Mouse (Mus musculus): ENCODE data around the gene Fancd2. TPM values are rescaled to one million over a fixed set of nuclear protein-coding genes. Genes with fewer than 3 reads are reported as not detected.

Fancd2 gene
- polyA plus RNA-seq, 1 experiment from 2014 or later: 1.9 TPM

GRCm38 (mm10) chr6:113599833-113600232 is 68.4 kb downstream of the Fancd2 start:
- Histone ChIP-seq H3K36me3 (ENCODE audit: control insufficient read depth, insufficient read depth, low read length) (no peaks in the 10 kb centered on the region), H3K4me2 (replicated peaks; ENCODE audit: low read depth) (no peak overlapping the region), H3K4me3 (ENCODE audit: low read depth, low read length) (no peak overlapping the region), H3K4me1 (replicated peaks; ENCODE audit: control insufficient read depth, insufficient read depth) (no peaks in the 10 kb centered on the region), H3K27me3 (ENCODE audit: control insufficient read depth, insufficient read depth, low read length) (no peaks in the 10 kb centered on the region), H3K9ac (ENCODE audit: low read length) (no peak overlapping the region), H3K9me3 (ENCODE audit: control insufficient read depth, low read length) (no peaks in the 10 kb centered on the region), H3K27ac (replicated peaks) (no peak overlapping the region)
- TF ChIP-seq EP300 (optimal IDR thresholded peaks at IDR 0.05) (no peak), CTCF (IDR thresholded peaks at IDR 0.05; ENCODE audit: low read depth) (no peak)
- 39% methylated on average over 5 of the region's 5 CpGs for WGBS
- no peak for ATAC-seq (ENCODE audit: low FRiP score, low TSS enrichment)
- no peak for DNase-seq (ENCODE audit: low spot score)

DNA sequence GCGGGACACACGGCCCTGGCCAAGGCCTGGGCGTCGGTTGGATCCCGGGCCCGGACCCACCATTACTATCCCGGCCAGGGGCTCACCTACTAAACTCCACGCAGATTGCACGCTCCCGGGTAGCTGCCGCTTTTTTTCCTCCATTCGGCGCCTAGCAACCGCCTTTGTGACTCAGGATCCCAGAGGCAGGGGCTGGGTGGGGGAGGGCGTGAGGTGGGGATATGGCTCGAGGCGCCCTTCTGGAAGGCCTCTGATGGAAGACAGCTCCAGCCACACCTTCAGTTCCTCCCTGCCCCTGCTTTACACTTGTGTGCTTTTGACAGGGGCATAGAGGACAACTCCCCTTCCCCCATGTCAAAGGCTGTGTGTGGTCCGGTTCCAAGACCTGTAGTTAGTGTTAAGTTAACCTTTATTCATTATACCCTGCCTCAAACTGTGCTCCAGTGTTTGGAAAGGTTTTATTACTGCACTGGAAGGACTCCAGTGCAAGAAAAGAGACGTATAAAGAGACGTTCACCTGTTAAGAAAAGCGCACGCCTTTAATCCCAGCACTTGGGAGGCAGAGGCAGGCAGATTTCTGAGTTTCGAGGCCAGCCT is 69.2 kb downstream of the Fancd2 start, which contains the start of gene Fancd2os:
TSS of gene Fancd2os (minus strand) at position 173 of the 597 bp plus-strand sequence.
- no peak for DNase-seq (ENCODE audit: low spot score)
- TF ChIP-seq EP300 (optimal IDR thresholded peaks at IDR 0.05) (no peak), CTCF (IDR thresholded peaks at IDR 0.05; ENCODE audit: low read depth) (no peak)
- Histone ChIP-seq H3K27ac (replicated peaks) (no peak within 1 kb of the TSS), H3K4me1 (replicated peaks; ENCODE audit: control insufficient read depth, insufficient read depth) (0 out of 2 replicates have a peak, but pooled peaks cover 2% of the 10 kb centered on the region), H3K4me2 (replicated peaks; ENCODE audit: low read depth) (no peak within 1 kb of the TSS), H3K4me3 (ENCODE audit: low read depth, low read length) (no peak within 1 kb of the TSS), H3K9ac (ENCODE audit: low read length) (no peak within 1 kb of the TSS; the same call in 1 of the 2 replicates), H3K36me3 (ENCODE audit: control insufficient read depth, insufficient read depth, low read length) (no peaks in the 10 kb centered on the region), H3K27me3 (ENCODE audit: control insufficient read depth, insufficient read depth, low read length) (no peaks in the 10 kb centered on the region), H3K9me3 (ENCODE audit: control insufficient read depth, low read length) (no peaks in the 10 kb centered on the region)
- no peak for ATAC-seq (ENCODE audit: low FRiP score, low TSS enrichment)
- WGBS: 43% methylated on average over 23 of the region's 23 CpGs

GRCm38 (mm10) chr6:113602821-113603220 is 71.3 kb downstream of the Fancd2 start:
- H3K4me1 ChIP-seq (replicated peaks; ENCODE audit: control insufficient read depth, insufficient read depth): peaks cover 6% of the 10 kb centered on the region; the same call in 1 of the 2 replicates
- no peak overlapping the region for H3K27ac ChIP-seq (replicated peaks)
- WGBS: 85% methylated on average over 6 of the region's 6 CpGs
- H3K27me3 ChIP-seq (ENCODE audit: control insufficient read depth, insufficient read depth, low read length): no peaks in the 10 kb centered on the region
- H3K4me3 ChIP-seq (ENCODE audit: low read depth, low read length): no peak overlapping the region
- H3K4me2 ChIP-seq (replicated peaks; ENCODE audit: low read depth): no peak overlapping the region
- H3K9ac ChIP-seq (ENCODE audit: low read length): no peak overlapping the region
- DNase-seq (ENCODE audit: low spot score) (no peak), ATAC-seq (ENCODE audit: low FRiP score, low TSS enrichment) (no peak)
- no peaks in the 10 kb centered on the region for H3K36me3 ChIP-seq (ENCODE audit: control insufficient read depth, insufficient read depth, low read length)
- no peaks in the 10 kb centered on the region for H3K9me3 ChIP-seq (ENCODE audit: control insufficient read depth, low read length)
- TF ChIP-seq EP300 (optimal IDR thresholded peaks at IDR 0.05) (no peak), CTCF (IDR thresholded peaks at IDR 0.05; ENCODE audit: low read depth) (no peak)

- H3K4me2 ChIP-seq (replicated peaks; ENCODE audit: low read depth): peak overlapping the region; percentile 81
- no peaks in the 10 kb centered on the region for H3K27me3 ChIP-seq (ENCODE audit: control insufficient read depth, insufficient read depth, low read length)
- DNase-seq (ENCODE audit: low spot score): no peak
- 55% methylated on average over 12 of the region's 12 CpGs for WGBS
- H3K36me3 ChIP-seq (ENCODE audit: control insufficient read depth, insufficient read depth, low read length): no peaks in the 10 kb centered on the region
- no peak overlapping the region; the same call in 1 of the 2 replicates for H3K9ac ChIP-seq (ENCODE audit: low read length)
- no peak; the same call in 1 of the 2 replicates for ATAC-seq (ENCODE audit: low FRiP score, low TSS enrichment)
- H3K9me3 ChIP-seq (ENCODE audit: control insufficient read depth, low read length): no peaks in the 10 kb centered on the region
- peak overlapping the region; percentile 92 for H3K4me3 ChIP-seq (ENCODE audit: low read depth, low read length)
- TF ChIP-seq CTCF (IDR thresholded peaks at IDR 0.05; ENCODE audit: low read depth) (no peak), EP300 (optimal IDR thresholded peaks at IDR 0.05) (no peak)
- no peak overlapping the region for H3K27ac ChIP-seq (replicated peaks)
- peaks cover 6% of the 10 kb centered on the region; the same call in 1 of the 2 replicates for H3K4me1 ChIP-seq (replicated peaks; ENCODE audit: control insufficient read depth, insufficient read depth)
Observed at GRCm38 (mm10) chr6:113603993-113604392, 72.5 kb downstream of the Fancd2 start.

GRCm38 (mm10) chr6:113604432-113605223 is 73.1 kb downstream of the Fancd2 start, which contains the start of gene Brk1:
Gene Brk1, plus strand, starts transcription at chr6:113604772.
- Histone ChIP-seq H3K9me3 (ENCODE audit: control insufficient read depth, low read length) (no peaks in the 10 kb centered on the region), H3K4me2 (replicated peaks; ENCODE audit: low read depth) (peak within 1 kb of the TSS; percentile 81), H3K9ac (ENCODE audit: low read length) (peak within 1 kb of the TSS; percentile 89), H3K4me1 (replicated peaks; ENCODE audit: control insufficient read depth, insufficient read depth) (peaks cover 6% of the 10 kb centered on the region; the same call in 1 of the 2 replicates), H3K27ac (replicated peaks) (peak within 1 kb of the TSS; percentile 87), H3K4me3 (ENCODE audit: low read depth, low read length) (peak within 1 kb of the TSS; percentile 92), H3K27me3 (ENCODE audit: control insufficient read depth, insufficient read depth, low read length) (no peaks in the 10 kb centered on the region), H3K36me3 (ENCODE audit: control insufficient read depth, insufficient read depth, low read length) (no peaks in the 10 kb centered on the region)
- ATAC-seq (ENCODE audit: low FRiP score, low TSS enrichment) (peak; percentile 91), DNase-seq (ENCODE audit: low spot score) (peak; percentile 85)
- TF ChIP-seq EP300 (optimal IDR thresholded peaks at IDR 0.05) (no peak), CTCF (IDR thresholded peaks at IDR 0.05; ENCODE audit: low read depth) (peak; percentile 67)
- under 1% methylated on average over 52 of the region's 65 CpGs for WGBS

Measured in stomach, postnatal 0 days (tissue).